Mouse (Mus musculus) kidney, postnatal 0 days (tissue): Measurements from ENCODE around the gene Farp2. TPM values are rescaled to one million over a fixed set of nuclear protein-coding genes. Genes with fewer than 3 reads are reported as not detected.

Source experiments
- ATAC-seq: fragments of 200-750 bp; cut with Nextera tagmentation; replicated peaks from 2 replicates; pipeline ENCODE4 v1.8.0; 2017; ENCODE audit warnings: low read depth, moderate number of reproducible peaks, moderate TSS enrichment, moderate library complexity; ENCODE audit not compliant: low FRiP score
- DNase-seq: peaks from one replicate; pipeline ENCODE4 v3.0.0-alpha.2; 2016; ENCODE audit warnings: low spot score
- H3K27ac ChIP-seq: fragments of 300-500 bp; sonication (generic); 2 replicates; pipeline ENCODE4 v1.5.1; 2014; ENCODE audit warnings: mild to moderate bottlenecking
- H3K27me3 ChIP-seq: fragments of 300-500 bp; sonication (generic); 2 replicates; pipeline ENCODE4 v1.6.1; 2014; ENCODE audit warnings: low read length, mixed read lengths; ENCODE audit not compliant: insufficient read depth
- H3K36me3 ChIP-seq: fragments of 300-500 bp; sonication (generic); 2 replicates; pipeline ENCODE4 v1.6.1; 2014; ENCODE audit warnings: low read length, mixed read lengths; ENCODE audit not compliant: insufficient read depth
- H3K4me1 ChIP-seq: fragments of 300-500 bp; sonication (generic); replicated peaks from 2 replicates; pipeline ENCODE4 v1.6.1; 2014; ENCODE audit warnings: antibody characterized with exemption, low read length, mixed read lengths; ENCODE audit not compliant: insufficient read depth
- H3K4me2 ChIP-seq: fragments of 300-500 bp; sonication (generic); 2 replicates; pipeline ENCODE4 v1.6.1; 2014; ENCODE audit warnings: mild to moderate bottlenecking, low read length, moderate library complexity, mixed read lengths
- H3K4me3 ChIP-seq: fragments of 300-500 bp; sonication (generic); replicated peaks from 2 replicates; pipeline ENCODE4 v1.5.1; 2014; ENCODE audit warnings: low read depth, low read length
- H3K9ac ChIP-seq: fragments of 300-500 bp; sonication (generic); 2 replicates; pipeline ENCODE4 v1.6.1; 2014; ENCODE audit warnings: low read depth, low read length
- H3K9me3 ChIP-seq: fragments of 300-500 bp; sonication (generic); replicated peaks from 2 replicates; pipeline ENCODE4 v1.6.1; 2016; ENCODE audit warnings: low read length, inconsistent platforms, mixed read lengths
- CTCF ChIP-seq: IDR thresholded peaks from 2 replicates; pipeline ENCODE4 v1.5.1; 2016; ENCODE audit warnings: antibody characterized with exemption, low read depth, mild to moderate bottlenecking, moderate library complexity
- WGBS: fragments of 180-500 bp; shearing (Covaris S2); extraction: QIAGEN DNeasy Blood & Tissue Kit; methylation state at CpG from one replicate; pipeline ENCODE4 v1.1.7; 2014; 5-methylcytosine and 5-hydroxymethylcytosine counted together
- polyA plus RNA-seq: library from polyadenylated mRNA; unstranded; fragments of >200 nt; fragmentation: Nextera tagmentation; extraction: Ambion mirVana; gene quantifications from 2 replicates; pipeline ENCODE4 v1.2.1, GENCODE M21; 2015

The Farp2 gene
- polyA plus RNA-seq, 1 experiment from 2014 or later, result 8.0 TPM

- DNase-seq (peak; percentile 69), ATAC-seq (no peak; the same call in 1 of the 2 replicates)
- 0 out of 2 replicates have a peak, but pooled peaks cover 10% of the 10 kb centered on the region for H3K4me1 ChIP-seq
- H3K27me3 ChIP-seq, result no peaks in the 10 kb centered on the region
- peak overlapping the region; percentile 89 for H3K4me2 ChIP-seq
- H3K36me3 ChIP-seq, result 0 out of 2 replicates have a peak, but pooled peaks cover 5% of the 10 kb centered on the region
- peak overlapping the region; percentile 65 for H3K9ac ChIP-seq
- H3K27ac ChIP-seq, result peak overlapping the region; percentile 83
- 2% methylated on average over 15 of the region's 15 CpGs for WGBS
- TF ChIP-seq CTCF, result no peak
- no peaks in the 10 kb centered on the region for H3K9me3 ChIP-seq
- peak overlapping the region; percentile 58 for H3K4me3 ChIP-seq
These were observed 442 bp downstream of the Farp2 start for GRCm38 (mm10) chr1:93512351-93512690.

DNA sequence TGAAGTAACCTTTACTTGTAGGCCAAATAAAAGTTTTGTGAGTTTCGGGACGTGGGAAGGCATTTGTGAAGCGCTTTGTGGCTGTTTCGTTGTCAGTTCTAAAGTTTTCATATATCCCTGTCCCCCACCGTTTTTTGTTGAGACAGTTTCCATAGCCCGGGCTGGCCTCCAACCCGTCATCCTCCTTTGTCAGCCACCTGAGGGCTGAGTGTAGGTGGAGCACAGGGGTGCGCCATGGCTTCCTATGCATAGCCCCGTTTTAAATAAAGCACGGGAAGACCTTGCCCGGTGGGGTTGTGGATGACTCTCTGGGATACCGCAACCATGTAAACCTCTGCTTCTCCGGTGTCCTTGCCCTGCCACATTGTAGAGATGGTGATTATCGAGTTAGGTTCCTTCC is 1.3 kb downstream of the Farp2 start:
- no peak for TF ChIP-seq CTCF
- 0 out of 2 replicates have a peak, but pooled peaks cover 10% of the 10 kb centered on the region for H3K4me1 ChIP-seq
- WGBS, result 78% methylated on average over 14 of the region's 14 CpGs
- DNase-seq (no peak), ATAC-seq (no peak)
- no peaks in the 10 kb centered on the region for H3K9me3 ChIP-seq
- H3K27ac ChIP-seq, result no peak overlapping the region
- peak overlapping the region; percentile 89 for H3K4me2 ChIP-seq
- H3K4me3 ChIP-seq, result 0 out of 2 replicates have a peak overlapping the region, but pooled peaks have one; percentile 58
- no peak overlapping the region for H3K9ac ChIP-seq
- 0 out of 2 replicates have a peak, but pooled peaks cover 5% of the 10 kb centered on the region for H3K36me3 ChIP-seq
- H3K27me3 ChIP-seq, result no peaks in the 10 kb centered on the region

DNA sequence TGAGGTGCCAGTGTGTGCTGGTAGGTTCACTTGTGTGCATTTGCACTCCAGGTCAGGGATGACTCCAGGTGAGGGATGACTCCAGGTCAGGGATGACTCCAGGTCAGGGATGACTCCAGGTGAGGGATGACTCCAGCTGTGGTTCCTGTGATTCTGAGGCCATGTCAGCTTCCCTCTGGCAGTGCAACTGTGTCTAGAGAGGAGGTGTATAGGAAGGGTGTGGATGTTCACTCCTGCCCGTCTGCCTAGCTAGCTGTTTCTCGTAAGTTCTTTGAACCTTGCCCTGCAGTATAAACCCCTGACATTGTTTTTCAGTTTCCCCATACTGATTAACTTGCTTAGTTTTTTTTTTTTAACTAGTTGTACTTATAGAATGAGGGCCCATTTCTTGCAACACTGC is 9.6 kb downstream of the Farp2 start:
- H3K9me3 ChIP-seq, result no peaks in the 10 kb centered on the region
- DNase-seq (no peak), ATAC-seq (peak; percentile 86)
- H3K9ac ChIP-seq, result peak overlapping the region; percentile 37; the same call in 1 of the 2 replicates
- no peaks in the 10 kb centered on the region for H3K27me3 ChIP-seq
- H3K4me3 ChIP-seq, result no peak overlapping the region
- 0 out of 2 replicates have a peak, but pooled peaks cover 4% of the 10 kb centered on the region for H3K36me3 ChIP-seq
- H3K4me1 ChIP-seq, result 0 out of 2 replicates have a peak, but pooled peaks cover 4% of the 10 kb centered on the region
- H3K4me2 ChIP-seq, result no peak overlapping the region
- peak overlapping the region; percentile 51 for H3K27ac ChIP-seq
- WGBS, result 50% methylated on average over 2 of the region's 2 CpGs
- no peak for TF ChIP-seq CTCF

DNA sequence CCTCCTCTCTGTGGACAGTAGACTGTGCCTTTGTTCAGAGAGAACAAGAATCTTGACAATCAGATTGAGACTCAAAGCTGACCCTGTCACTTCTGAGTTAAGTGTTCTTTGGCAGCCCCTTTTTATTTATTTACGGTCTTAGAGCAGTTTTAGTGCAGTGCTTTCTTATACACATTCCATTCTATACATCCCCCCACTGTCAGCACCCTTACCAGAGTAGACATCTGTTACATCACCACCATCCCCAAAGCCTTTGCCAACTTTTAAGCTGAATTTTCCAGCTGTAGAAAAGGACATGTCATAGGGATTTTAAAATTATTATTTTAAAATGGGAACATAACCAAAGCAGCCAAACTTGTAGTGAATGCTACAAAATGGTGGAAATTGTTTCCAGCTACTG is 10.4 kb downstream of the Farp2 start:
- 67% methylated on average over 1 of the region's 1 CpGs for WGBS
- TF ChIP-seq CTCF, result no peak
- Histone ChIP-seq H3K9ac (no peak overlapping the region), H3K36me3 (0 out of 2 replicates have a peak, but pooled peaks cover 4% of the 10 kb centered on the region), H3K4me2 (no peak overlapping the region), H3K27me3 (no peaks in the 10 kb centered on the region), H3K9me3 (no peaks in the 10 kb centered on the region), H3K4me3 (no peak overlapping the region), H3K4me1 (0 out of 2 replicates have a peak, but pooled peaks cover 4% of the 10 kb centered on the region), H3K27ac (no peak overlapping the region)
- ATAC-seq, result no peak
- peak; percentile 61 for DNase-seq

DNA sequence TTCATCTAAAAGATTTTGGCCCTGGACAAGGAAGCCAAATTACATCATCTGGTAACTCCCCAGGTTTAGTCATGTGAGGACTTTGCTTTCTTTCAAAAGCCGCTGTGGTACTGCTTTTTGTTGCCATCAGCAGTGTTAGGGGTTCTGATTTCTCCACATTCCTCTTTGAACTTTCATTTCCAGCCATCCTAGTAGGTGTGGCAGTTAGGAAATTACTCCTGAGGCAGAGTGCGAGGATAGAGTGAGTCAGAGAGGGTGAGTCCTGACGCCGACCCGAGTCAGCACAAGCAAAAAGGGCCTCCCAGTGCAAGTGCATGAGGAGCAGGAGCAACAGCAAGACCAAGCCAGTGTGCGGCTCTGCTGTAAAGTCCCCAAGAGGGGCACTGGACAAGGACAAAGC is 17.9 kb downstream of the Farp2 start:
- Histone ChIP-seq H3K27me3 (no peaks in the 10 kb centered on the region), H3K4me3 (no peak overlapping the region), H3K9me3 (no peaks in the 10 kb centered on the region), H3K4me1 (no peaks in the 10 kb centered on the region), H3K27ac (no peak overlapping the region), H3K9ac (no peak overlapping the region), H3K4me2 (no peak overlapping the region), H3K36me3 (peaks cover 5% of the 10 kb centered on the region; the same call in 1 of the 2 replicates)
- 86% methylated on average over 6 of the region's 6 CpGs for WGBS
- TF ChIP-seq CTCF, result no peak
- no peak for DNase-seq
- no peak for ATAC-seq

DNA sequence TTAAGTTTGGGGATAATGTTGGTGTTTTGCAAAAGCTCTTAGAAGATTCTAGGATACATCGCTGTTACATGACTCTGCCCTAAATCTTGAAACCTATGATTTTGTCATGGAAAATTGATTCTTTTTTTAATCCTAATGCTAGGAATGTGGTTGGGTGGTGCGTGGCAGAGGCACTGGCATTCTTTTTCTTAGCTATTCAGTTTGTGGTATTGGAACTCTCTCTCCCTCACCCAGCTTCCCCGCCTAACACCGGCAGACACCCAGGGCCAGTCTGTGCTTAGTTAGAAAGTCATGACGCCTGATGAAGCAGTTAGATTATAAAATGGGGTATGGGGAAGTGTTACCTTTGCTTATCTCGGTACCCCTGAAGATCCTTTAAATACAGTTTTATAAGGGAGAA is 25.3 kb downstream of the Farp2 start:
- DNase-seq, result no peak
- Histone ChIP-seq H3K27me3 (no peaks in the 10 kb centered on the region), H3K4me1 (no peaks in the 10 kb centered on the region), H3K4me2 (no peak overlapping the region), H3K9me3 (no peaks in the 10 kb centered on the region), H3K27ac (no peak overlapping the region), H3K9ac (no peak overlapping the region), H3K4me3 (no peak overlapping the region), H3K36me3 (peaks cover 6% of the 10 kb centered on the region; the same call in 1 of the 2 replicates)
- no peak for TF ChIP-seq CTCF
- WGBS, result 96% methylated on average over 6 of the region's 6 CpGs
- ATAC-seq, result no peak

DNA sequence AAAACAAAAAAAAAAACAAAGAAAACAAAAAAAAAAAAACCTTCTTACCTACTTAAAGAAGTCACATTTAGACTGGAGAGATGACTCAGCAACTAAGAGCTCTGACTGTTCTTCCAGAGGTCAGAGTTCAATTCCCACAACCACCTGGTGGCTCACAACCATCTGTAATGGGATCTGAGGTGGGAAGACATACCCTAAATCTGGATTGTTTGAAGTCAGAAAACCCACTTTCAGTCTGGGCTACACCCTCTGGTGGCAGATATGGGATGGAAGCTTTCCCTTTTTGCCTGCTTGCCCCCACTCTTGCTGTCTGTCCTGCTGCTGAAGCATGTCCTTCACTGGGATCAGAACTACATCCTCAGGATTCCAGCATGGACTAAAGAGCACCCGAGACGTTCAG is 31.3 kb downstream of the Farp2 start:
- Histone ChIP-seq H3K9me3 (no peaks in the 10 kb centered on the region), H3K4me1 (no peaks in the 10 kb centered on the region), H3K4me2 (no peak overlapping the region), H3K36me3 (no peaks in the 10 kb centered on the region), H3K27ac (no peak overlapping the region), H3K9ac (no peak overlapping the region), H3K4me3 (no peak overlapping the region), H3K27me3 (no peaks in the 10 kb centered on the region)
- DNase-seq, result no peak
- ATAC-seq, result no peak
- 62% methylated on average over 2 of the region's 2 CpGs for WGBS
- TF ChIP-seq CTCF, result 0 out of 2 replicates have a peak, but pooled peaks have one; percentile 10
